Mouse (Mus musculus): ENCODE measurements around the gene Stmn3.

DNA sequence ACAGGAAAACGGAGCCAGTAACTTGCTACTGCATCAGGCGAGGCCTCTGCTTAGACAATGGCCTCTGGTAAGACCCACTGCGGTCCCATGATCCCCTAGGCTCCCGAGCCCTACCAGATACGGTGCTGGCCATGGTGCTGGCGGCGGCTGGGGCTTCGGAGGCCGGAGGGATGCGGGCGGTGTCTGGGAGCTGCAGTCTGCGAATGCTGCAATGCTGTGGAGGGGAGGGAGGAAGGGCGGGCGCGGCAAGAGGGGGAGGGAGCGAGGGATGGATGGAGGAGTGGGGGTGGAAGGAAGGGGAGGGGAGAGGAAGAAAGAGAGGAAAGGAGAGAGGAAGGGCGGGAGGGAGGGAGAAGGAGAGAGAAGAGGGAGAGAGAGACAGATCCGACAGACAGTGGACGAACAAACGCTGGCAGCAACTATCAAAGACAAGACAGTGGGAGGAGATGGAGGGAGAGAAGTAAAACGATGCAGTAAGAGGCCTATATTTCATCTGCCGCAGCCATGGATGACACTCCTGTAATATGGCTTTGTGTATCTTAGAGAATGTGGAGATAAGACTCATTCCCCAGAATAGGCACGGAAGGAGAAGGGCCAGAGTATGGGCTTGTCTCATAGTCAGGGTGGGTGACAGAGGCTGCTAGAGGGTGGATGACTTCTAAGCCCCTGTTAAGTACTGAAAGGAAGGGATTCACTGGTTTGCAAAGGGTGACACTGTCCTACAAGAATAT, at the start of gene Stmn3:
- TF ChIP-seq GATA1 (IDR thresholded peaks at IDR 0.05; ENCODE audit: borderline replicate concordance, low read length) (no peak), FLI1 (IDR thresholded peaks at IDR 0.05; ENCODE audit: low read length) (no peak)
